Mouse (Mus musculus) stomach, embryonic 15.5 days (tissue): Measurements from ENCODE around the gene Reep6. TPM values are rescaled to one million over a fixed set of nuclear protein-coding genes. Genes with fewer than 3 reads are reported as not detected.

Experiments
- ATAC-seq: fragments of 200-750 bp; cut with Nextera tagmentation; 2 replicates; pipeline ENCODE4 v1.8.0; 2017; ENCODE audit warnings: low read depth, moderate number of reproducible peaks, moderate TSS enrichment; ENCODE audit not compliant: insufficient read depth, low FRiP score
- H3K27ac ChIP-seq: fragments of 300-500 bp; sonication (generic); 2 replicates; pipeline ENCODE4 v1.5.1; 2015; ENCODE audit warnings: mild to moderate bottlenecking, inconsistent platforms
- H3K27me3 ChIP-seq: fragments of 300-500 bp; sonication (generic); replicated peaks from 2 replicates; pipeline ENCODE4 v1.6.1; 2015; ENCODE audit warnings: inconsistent platforms
- H3K36me3 ChIP-seq: fragments of 300-500 bp; sonication (generic); 2 replicates; pipeline ENCODE4 v1.6.1; 2015; ENCODE audit warnings: inconsistent platforms
- H3K4me1 ChIP-seq: fragments of 300-500 bp; sonication (generic); 2 replicates; pipeline ENCODE4 v1.6.1; 2015; ENCODE audit warnings: inconsistent platforms
- H3K4me2 ChIP-seq: fragments of 300-500 bp; sonication (generic); 2 replicates; pipeline ENCODE4 v1.6.1; 2015; ENCODE audit warnings: mild to moderate bottlenecking, inconsistent platforms
- H3K4me3 ChIP-seq: fragments of 300-500 bp; sonication (generic); replicated peaks from 2 replicates; pipeline ENCODE4 v1.5.1; 2015; ENCODE audit warnings: inconsistent platforms
- H3K9ac ChIP-seq: fragments of 300-500 bp; sonication (generic); 2 replicates; pipeline ENCODE4 v1.6.1; 2015; ENCODE audit warnings: inconsistent platforms
- H3K9me3 ChIP-seq: fragments of 300-500 bp; sonication (generic); 2 replicates; pipeline ENCODE4 v1.6.1; 2016; ENCODE audit warnings: inconsistent platforms
- WGBS: fragments of 180-500 bp; shearing (Covaris S2); methylation state at CpG from one replicate; pipeline ENCODE4 v1.1.7; 2015; 5-methylcytosine and 5-hydroxymethylcytosine counted together
- polyA plus RNA-seq: library from polyadenylated mRNA; unstranded; fragments of >200 nt; fragmentation: Nextera tagmentation; extraction: Ambion mirVana; gene quantifications from 2 replicates; pipeline ENCODE4 v1.2.1, GENCODE M21; 2015

Reep6 gene
- polyA plus RNA-seq, 1 experiment from 2014 or later = 44.5 TPM

DNA sequence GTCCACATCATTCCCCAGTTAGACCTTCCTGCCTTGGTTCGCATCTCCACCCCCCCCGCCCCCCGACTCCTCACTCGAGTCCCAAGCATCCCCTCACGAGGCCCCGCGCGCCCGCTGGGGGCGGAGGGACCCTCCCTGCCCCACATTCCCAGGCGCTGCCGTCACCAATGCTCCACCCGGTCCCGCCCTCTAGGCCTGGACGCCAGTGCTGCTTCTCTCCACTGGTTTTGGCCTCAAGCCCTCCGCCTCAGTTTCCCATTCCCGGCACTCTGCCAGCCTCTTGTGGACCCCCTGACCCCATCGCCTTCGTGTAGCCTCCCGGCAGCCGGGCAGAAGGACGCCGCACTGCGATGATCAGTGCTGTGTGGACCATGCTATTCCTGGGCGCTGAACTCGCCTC, 19.2 kb downstream of the Reep6 start:
- Histone ChIP-seq H3K27me3 (peaks cover 66% of the 10 kb centered on the region), H3K27ac (peak overlapping the region; percentile 61; the same call in 1 of the 2 replicates)
- WGBS = 18% methylated on average over 26 of the region's 26 CpGs

DNA sequence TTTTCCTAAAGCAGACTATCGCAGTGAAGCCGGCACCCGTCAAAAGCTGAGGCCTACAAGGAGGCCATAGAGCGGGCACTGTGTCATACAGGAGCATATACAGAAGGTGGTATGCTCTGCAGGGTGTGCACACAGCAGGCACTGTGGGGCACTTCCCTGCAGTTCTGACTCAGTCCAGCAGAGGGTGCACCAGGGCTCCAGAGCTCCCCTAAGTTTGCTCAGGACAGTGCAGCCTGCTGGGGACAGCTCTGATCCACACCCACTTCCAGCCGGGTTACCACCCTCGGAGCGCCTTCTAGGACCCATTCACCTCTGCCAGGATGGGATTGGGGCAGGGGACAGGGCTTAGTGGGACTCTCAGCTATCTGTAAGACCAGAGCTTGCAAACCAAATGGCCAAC, 20.5 kb downstream of the Reep6 start:
- 4% methylated on average over 7 of the region's 7 CpGs for WGBS
- no peak overlapping the region for H3K4me2 ChIP-seq
- peak; percentile 76 for ATAC-seq
- no peak overlapping the region for H3K4me3 ChIP-seq
- peaks cover 27% of the 10 kb centered on the region for H3K4me1 ChIP-seq
- H3K36me3 ChIP-seq = no peaks in the 10 kb centered on the region
- peaks cover 65% of the 10 kb centered on the region for H3K27me3 ChIP-seq
- no peaks in the 10 kb centered on the region for H3K9me3 ChIP-seq
- no peak overlapping the region for H3K9ac ChIP-seq
- H3K27ac ChIP-seq = no peak overlapping the region

More for the DNA sequence above, 19.2 kb downstream of the Reep6 start:
- H3K9ac ChIP-seq = no peak overlapping the region
- no peaks in the 10 kb centered on the region for H3K9me3 ChIP-seq
- peak overlapping the region; percentile 73 for H3K4me2 ChIP-seq
- ATAC-seq = no peak
- peaks cover 36% of the 10 kb centered on the region for H3K4me1 ChIP-seq
- H3K36me3 ChIP-seq = no peaks in the 10 kb centered on the region
- peak overlapping the region; percentile 43 for H3K4me3 ChIP-seq

DNA sequence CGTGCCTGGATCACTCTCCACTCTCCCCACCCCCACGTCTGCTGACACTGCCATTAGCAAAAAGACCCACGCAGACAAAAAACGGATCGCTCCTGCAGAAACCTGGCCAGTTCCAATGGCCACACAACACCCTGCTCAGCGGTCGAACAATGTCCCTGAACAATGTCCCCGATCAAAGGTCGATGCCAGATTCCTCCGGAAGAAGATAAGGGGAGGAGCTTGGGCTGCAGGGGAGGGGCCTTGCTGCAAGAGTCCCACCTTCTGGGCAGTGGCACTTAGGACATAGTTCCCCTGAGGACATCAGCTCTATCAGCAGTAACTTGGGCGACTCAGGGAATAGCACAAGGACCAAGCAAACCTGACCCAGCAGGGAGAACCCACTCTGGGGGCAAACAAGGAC, 22.1 kb downstream of the Reep6 start:
- Histone ChIP-seq H3K9ac (no peak overlapping the region), H3K4me1 (peaks cover 38% of the 10 kb centered on the region), H3K27me3 (peaks cover 74% of the 10 kb centered on the region), H3K4me3 (no peak overlapping the region), H3K27ac (no peak overlapping the region), H3K36me3 (no peaks in the 10 kb centered on the region), H3K4me2 (no peak overlapping the region), H3K9me3 (no peaks in the 10 kb centered on the region)
- 27% methylated on average over 11 of the region's 11 CpGs for WGBS
- ATAC-seq = no peak

DNA sequence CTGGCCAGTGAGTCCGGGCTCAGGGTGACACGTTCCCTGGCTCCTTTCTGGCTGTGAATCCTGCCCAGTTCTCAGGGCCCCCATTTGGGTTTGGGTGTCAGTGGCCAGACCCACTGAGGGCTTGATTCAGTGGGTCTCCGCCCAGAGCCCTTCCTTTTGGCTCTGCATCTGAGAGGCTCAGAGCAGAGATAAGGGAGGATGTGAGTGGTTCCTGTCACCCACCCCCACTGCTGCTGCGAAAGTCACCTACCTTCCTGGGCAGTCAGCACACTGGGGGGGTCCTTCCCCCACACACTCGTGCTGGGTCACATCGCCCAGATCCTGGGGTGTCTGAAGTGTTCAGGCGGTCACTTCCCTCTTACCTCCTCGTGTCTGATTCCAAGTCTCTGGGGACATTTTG, 23.0 kb downstream of the Reep6 start:
- Histone ChIP-seq H3K27me3 (peaks cover 75% of the 10 kb centered on the region), H3K4me1 (peaks cover 38% of the 10 kb centered on the region), H3K9me3 (no peaks in the 10 kb centered on the region), H3K36me3 (no peaks in the 10 kb centered on the region), H3K27ac (no peak overlapping the region), H3K9ac (no peak overlapping the region), H3K4me2 (no peak overlapping the region), H3K4me3 (no peak overlapping the region)
- ATAC-seq = no peak
- WGBS = 61% methylated on average over 8 of the region's 8 CpGs

GRCm38 (mm10) chr10:80355431-80355830, 25.7 kb downstream of the Reep6 start:
- no peaks in the 10 kb centered on the region for H3K9me3 ChIP-seq
- H3K4me2 ChIP-seq = no peak overlapping the region
- H3K27ac ChIP-seq = no peak overlapping the region
- peaks cover 79% of the 10 kb centered on the region for H3K27me3 ChIP-seq
- no peak for ATAC-seq
- peaks cover 26% of the 10 kb centered on the region for H3K4me1 ChIP-seq
- WGBS = 10% methylated on average over 9 of the region's 9 CpGs
- no peak overlapping the region for H3K4me3 ChIP-seq
- H3K9ac ChIP-seq = no peak overlapping the region
- H3K36me3 ChIP-seq = no peaks in the 10 kb centered on the region

GRCm38 (mm10) chr10:80356001-80356682, 26.4 kb downstream of the Reep6 start, which contains the start of gene Plk5:
Plk5 (plus strand) TSS chr10:80356459.
- no peaks in the 10 kb centered on the region for H3K9me3 ChIP-seq
- no peak within 1 kb of the TSS for H3K9ac ChIP-seq
- H3K4me1 ChIP-seq = peaks cover 26% of the 10 kb centered on the region
- no peaks in the 10 kb centered on the region for H3K36me3 ChIP-seq
- 2% methylated on average over 53 of the region's 53 CpGs for whole genome bisulfite sequencing
- no peak within 1 kb of the TSS for H3K27ac ChIP-seq
- peaks cover 76% of the 10 kb centered on the region for H3K27me3 ChIP-seq
- H3K4me2 ChIP-seq = peak within 1 kb of the TSS; percentile 58
- peak within 1 kb of the TSS; percentile 36 for H3K4me3 ChIP-seq
- ATAC-seq = no peak

DNA sequence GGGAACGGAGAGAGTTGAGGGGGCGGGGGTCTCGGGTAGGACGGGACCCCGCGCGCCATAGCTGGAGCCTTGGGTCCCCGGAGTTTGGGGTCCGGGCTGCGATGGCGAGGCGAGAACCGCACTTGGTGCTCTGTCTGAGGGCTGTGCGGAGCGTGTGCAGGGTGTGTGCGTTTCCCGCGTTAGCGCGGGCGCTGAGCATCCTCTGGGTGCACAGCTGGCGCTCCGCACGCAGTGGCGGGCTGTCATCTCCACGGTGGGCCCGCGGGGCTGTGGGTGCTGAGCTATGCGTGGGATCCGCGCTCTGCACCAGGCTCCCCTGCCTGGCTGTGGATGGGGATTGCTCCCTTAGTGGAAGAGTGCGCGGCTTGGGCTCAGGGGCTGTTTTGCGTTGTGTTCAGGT, 27.0 kb downstream of the Reep6 start:
- WGBS = 2% methylated on average over 34 of the region's 34 CpGs
- Histone ChIP-seq H3K9ac (no peak overlapping the region), H3K9me3 (no peaks in the 10 kb centered on the region), H3K4me3 (peak overlapping the region; percentile 36), H3K4me2 (peak overlapping the region; percentile 58), H3K36me3 (no peaks in the 10 kb centered on the region), H3K4me1 (peaks cover 26% of the 10 kb centered on the region), H3K27me3 (peaks cover 74% of the 10 kb centered on the region), H3K27ac (no peak overlapping the region)
- ATAC-seq = no peak

DNA sequence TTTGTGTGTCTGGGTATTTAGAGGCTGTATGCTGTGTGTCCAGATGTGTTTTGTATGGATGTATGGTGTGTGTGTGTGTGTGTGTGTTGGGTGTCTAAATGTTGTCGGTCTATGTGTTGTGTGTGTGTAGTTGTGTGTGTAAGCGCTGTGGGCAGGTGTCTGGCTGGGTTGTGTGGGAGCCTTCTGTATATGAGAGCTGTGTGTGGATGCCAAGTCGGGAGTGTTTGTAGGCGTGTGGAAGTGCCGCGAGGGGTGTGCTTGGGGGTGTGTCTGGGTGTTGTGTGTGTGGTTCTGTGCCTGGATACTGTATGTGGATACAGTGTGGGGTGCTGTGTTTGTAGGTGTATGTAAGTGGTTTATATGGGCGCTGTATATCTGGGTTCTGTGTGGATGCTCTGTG, 27.6 kb downstream of the Reep6 start:
- peak overlapping the region; percentile 22; the same call in 1 of the 2 replicates for H3K4me3 ChIP-seq
- H3K36me3 ChIP-seq = no peaks in the 10 kb centered on the region
- H3K4me2 ChIP-seq = peak overlapping the region; percentile 58; the same call in 1 of the 2 replicates
- H3K4me1 ChIP-seq = peaks cover 26% of the 10 kb centered on the region
- no peak for ATAC-seq
- 33% methylated on average over 7 of the region's 7 CpGs for WGBS
- H3K27ac ChIP-seq = no peak overlapping the region
- no peak overlapping the region for H3K9ac ChIP-seq
- H3K27me3 ChIP-seq = peaks cover 68% of the 10 kb centered on the region
- H3K9me3 ChIP-seq = no peaks in the 10 kb centered on the region

GRCm38 (mm10) chr10:80357994-80358639, 28.4 kb downstream of the Reep6 start:
- H3K9me3 ChIP-seq = no peaks in the 10 kb centered on the region
- H3K4me1 ChIP-seq = peaks cover 26% of the 10 kb centered on the region
- H3K27ac ChIP-seq = no peak overlapping the region
- H3K36me3 ChIP-seq = no peaks in the 10 kb centered on the region
- peak overlapping the region; percentile 53 for H3K4me2 ChIP-seq
- 9% methylated on average over 25 of the region's 31 CpGs for WGBS
- 0 out of 2 replicates have a peak, but pooled peaks have one; percentile 29 for ATAC-seq
- peaks cover 61% of the 10 kb centered on the region for H3K27me3 ChIP-seq
- peak overlapping the region; percentile 22 for H3K4me3 ChIP-seq
- no peak overlapping the region for H3K9ac ChIP-seq

- H3K4me1 ChIP-seq = no peaks in the 10 kb centered on the region
- ATAC-seq = no peak
- 46% methylated on average over 6 of the region's 6 CpGs for whole genome bisulfite sequencing
- H3K4me2 ChIP-seq = no peak overlapping the region
- H3K9me3 ChIP-seq = no peaks in the 10 kb centered on the region
- H3K36me3 ChIP-seq = no peaks in the 10 kb centered on the region
- H3K4me3 ChIP-seq = no peak overlapping the region
- H3K9ac ChIP-seq = no peak overlapping the region
- H3K27ac ChIP-seq = no peak overlapping the region
- peaks cover 15% of the 10 kb centered on the region for H3K27me3 ChIP-seq
These were observed 34.0 kb downstream of the Reep6 start for GRCm38 (mm10) chr10:80363734-80364133.

GRCm38 (mm10) chr10:80365736-80366135, 36.0 kb downstream of the Reep6 start:
- no peak for ATAC-seq
- H3K9ac ChIP-seq = no peak overlapping the region
- H3K4me2 ChIP-seq = no peak overlapping the region
- WGBS = 69% methylated on average over 6 of the region's 6 CpGs
- H3K9me3 ChIP-seq = no peaks in the 10 kb centered on the region
- H3K27ac ChIP-seq = no peak overlapping the region
- H3K27me3 ChIP-seq = 0 out of 2 replicates have a peak, but pooled peaks cover 3% of the 10 kb centered on the region
- no peaks in the 10 kb centered on the region for H3K4me1 ChIP-seq
- no peaks in the 10 kb centered on the region for H3K36me3 ChIP-seq
- no peak overlapping the region for H3K4me3 ChIP-seq

DNA sequence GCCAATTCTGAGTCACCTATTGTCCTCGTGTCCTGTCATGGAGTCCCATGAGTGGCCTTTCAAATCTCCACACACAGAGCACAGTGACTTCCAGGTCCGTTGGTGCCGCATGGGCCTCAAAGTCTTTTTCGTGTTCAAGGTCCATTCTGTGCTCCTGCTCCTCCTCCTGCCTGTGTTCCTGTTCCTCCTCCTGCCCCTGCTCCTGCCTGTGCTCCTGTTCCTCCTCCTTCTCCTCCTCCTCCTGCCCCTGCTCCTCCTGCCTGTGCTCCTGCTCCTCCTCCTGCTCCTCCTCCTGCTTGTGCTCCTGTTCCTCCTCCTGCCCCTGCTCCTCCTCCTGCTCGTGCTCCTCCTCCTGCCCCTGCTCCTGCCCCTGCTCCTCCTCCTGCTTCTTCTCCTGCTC, 38.2 kb downstream of the Reep6 start:
- Histone ChIP-seq H3K36me3 (no peaks in the 10 kb centered on the region), H3K27ac (no peak overlapping the region), H3K4me3 (no peak overlapping the region), H3K27me3 (no peaks in the 10 kb centered on the region), H3K4me2 (no peak overlapping the region), H3K4me1 (no peaks in the 10 kb centered on the region), H3K9ac (no peak overlapping the region), H3K9me3 (no peaks in the 10 kb centered on the region)
- 48% methylated on average over 5 of the region's 5 CpGs for WGBS
- ATAC-seq = no peak
